Mouse (Mus musculus) c-Kit-positive CD71-positive TER-119-negative erythroid progenitor cells, embryonic 14.5 days (primary cell): ENCODE results near the gene Trmt2a.
"Not testable (repeated sequence)": the region's sequence is repeated elsewhere in the genome, so short reads cannot be mapped to it uniquely, and the experiment has no call there.

Experiments
- DNase-seq: peaks from one replicate; pipeline ENCODE4 v3.0.0-alpha.2; 2013; ENCODE audit warnings: low read depth

Trmt2a gene

GRCm38 (mm10) chr16:18289067-18289588 is 40.6 kb downstream of the Trmt2a start, which contains the start of gene Dgcr8:
Gene Dgcr8, minus strand, starts transcription at chr16:18289246.
- DNase-seq = peak; percentile 92

GRCm38 (mm10) chr16:18289614-18290013 is 41.1 kb downstream of the Trmt2a start:
- not testable (repeated sequence) for DNase-seq
